Mouse (Mus musculus): ENCODE data around the gene Polr1b.

Gene Polr1b

DNA sequence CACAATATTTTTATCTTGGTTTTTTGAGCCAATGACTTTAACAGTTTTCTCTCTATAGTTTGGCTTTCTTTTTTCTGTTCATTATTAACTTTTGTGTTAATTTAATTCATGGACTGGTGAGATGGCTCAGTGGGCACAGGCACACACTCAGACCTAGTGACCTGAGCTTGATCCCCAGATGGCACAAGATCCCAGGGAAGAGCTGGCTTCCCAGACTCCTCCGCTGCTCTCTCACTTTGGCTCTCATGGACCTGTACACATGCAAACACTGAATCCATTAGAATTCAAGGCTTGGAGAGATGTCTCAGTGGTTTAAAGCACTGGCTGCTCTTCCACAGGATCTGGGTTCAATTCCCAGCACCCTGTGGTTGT, 15.6 kb downstream of the Polr1b start:
- no peak for DNase-seq (ENCODE audit: low spot score in 2 of 2)

- no peak for DNase-seq (ENCODE audit: low spot score in 2 of 2)
These were observed 17.3 kb downstream of the Polr1b start for GRCm38 (mm10) chr2:129118061-129118460.

GRCm38 (mm10) chr2:129121986-129122385, 21.2 kb downstream of the Polr1b start:
- no peak for DNase-seq (ENCODE audit: low spot score in 2 of 2)

DNA sequence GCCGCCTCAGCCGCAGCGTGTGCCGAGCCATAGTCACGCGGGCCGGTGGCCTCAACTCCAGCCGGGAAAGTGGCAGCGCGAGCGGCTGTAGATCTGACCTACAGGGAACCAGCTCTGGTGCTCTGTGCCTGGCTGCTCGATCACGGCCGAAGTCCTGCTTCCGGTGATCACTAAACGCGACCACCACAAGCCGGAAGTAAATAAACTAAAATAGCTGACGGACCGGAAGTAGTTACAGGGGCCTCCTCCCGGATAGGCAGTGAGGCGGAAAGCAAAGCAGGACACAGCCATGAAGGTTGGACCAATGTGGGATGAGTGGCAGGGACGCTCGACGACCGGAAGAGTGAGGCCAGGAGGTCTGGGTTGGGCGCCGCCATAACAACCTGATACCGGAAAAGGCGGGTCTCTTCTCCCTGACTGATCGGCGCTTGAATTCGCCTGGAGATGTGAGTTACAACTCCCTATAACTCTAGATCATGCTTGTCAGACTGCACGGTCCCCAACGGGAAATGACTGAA, 28.7 kb downstream of the Polr1b start, which contains the start of gene Chchd5:
Gene Chchd5 (plus strand): TSS at position 289 of the 518 bp plus-strand sequence.
- DNase-seq (ENCODE audit: low spot score in 2 of 2): peak; percentile 93 to 97

- peak; percentile 22 to 24 for DNase-seq (ENCODE audit: low spot score in 2 of 2)
These were observed 29.3 kb downstream of the Polr1b start for GRCm38 (mm10) chr2:129129987-129130545.

DNA sequence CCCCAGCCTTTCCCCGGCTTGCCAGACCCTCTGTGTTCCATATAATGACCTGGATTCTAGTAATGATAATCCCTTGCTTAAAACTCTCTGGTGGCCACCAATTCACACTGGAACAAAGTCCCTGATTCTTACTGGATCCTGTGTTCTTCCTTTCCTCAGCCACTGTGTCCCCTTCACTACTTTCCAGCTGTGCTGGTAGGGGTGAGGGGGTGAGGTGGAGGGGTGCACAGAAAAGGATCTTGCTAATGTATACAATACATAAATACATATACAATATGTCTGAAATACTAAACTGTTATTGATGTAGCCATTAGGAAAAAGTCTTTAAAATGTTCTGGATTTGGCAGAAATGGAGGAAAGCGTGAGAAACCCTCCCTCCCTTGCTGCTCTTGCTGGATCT, 30.0 kb downstream of the Polr1b start:
- no peak for DNase-seq (ENCODE audit: low spot score in 2 of 2)

DNA sequence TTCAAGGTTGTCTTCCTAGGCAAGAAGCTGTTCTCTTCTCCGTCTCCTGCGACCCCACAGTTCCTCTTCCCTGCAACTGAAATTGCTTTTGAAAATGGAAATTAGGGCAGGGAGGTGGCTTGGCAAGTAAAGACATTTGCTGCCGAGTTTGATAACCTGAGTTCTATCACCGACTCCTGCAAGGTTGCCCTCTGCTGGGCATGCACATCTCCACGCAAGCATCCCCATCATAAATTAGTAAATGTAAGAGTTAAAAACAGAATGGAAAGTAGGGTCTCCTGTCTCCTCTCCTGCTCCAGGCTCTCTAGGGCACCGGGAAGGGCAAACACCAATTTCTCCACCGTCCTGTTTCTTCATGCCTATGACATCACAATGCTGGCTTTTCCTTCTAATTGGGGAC, 31.4 kb downstream of the Polr1b start:
- no peak for DNase-seq (ENCODE audit: low spot score in 2 of 2)

GRCm38 (mm10) chr2:129133006-129133805, 32.4 kb downstream of the Polr1b start:
- DNase-seq (ENCODE audit: low spot score in 2 of 2): peak; percentile 73 to 76

DNA sequence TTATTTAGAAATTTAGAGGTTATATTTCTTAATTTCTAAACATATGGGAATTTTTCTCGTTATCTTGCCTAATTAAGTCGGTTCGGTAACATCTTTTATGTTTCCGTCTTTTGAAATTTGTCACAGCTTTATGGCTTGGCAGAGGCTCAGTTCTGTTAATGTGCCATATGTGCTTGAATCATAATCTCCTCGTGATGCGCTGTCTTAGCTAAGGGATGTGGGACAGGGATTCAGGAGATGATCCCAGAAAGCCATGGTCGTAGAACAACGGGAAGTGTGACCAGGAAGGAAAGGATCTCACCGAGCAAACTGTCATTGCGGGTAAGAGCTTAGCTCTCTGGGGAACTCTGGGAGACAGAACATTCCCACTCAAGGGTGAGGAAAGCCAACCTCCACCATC, 39.1 kb downstream of the Polr1b start:
- peak; percentile 31 to 73 for DNase-seq (ENCODE audit: low spot score in 2 of 2)

- no peak for DNase-seq (ENCODE audit: low spot score in 2 of 2)
These were observed 48.0 kb downstream of the Polr1b start for GRCm38 (mm10) chr2:129148836-129149235.

DNA sequence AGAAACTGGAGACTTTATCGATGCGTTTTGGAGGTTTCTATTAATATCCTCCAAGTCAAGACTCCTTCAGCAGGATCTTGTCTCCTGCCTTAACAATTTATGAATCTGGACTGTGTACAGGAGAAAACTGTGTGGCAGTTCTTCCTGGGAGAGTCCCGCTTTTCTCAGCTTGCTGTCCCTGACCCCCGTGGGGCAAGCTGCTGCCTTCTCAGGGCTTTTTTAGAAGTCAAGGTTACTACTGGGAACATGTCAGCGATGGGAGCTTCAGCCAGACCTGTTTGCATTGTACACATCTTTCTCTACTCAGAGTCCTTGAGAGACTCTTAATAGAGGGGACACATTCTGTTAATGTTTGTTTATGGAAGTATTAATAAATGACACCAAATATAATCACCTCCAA, 49.6 kb downstream of the Polr1b start:
- no peak for DNase-seq (ENCODE audit: low spot score in 2 of 2)

DNA sequence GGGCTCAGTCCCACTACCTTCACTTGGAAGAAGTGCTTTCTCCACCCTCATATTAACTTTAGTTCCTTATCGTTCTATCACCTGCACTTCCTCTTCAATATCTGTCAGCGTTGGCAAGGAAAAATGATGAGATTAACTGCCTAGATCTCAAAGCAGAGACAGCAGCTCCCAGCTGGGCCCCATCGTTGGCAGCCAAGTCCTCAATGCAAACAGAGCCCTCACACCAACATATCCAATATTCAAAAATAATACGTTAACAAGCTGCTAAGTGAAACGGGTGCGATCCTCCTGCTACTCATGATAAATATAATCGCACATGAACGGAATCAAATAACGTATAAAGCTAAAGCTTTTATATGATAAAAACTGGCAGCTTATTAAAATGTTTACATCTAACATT, 50.3 kb downstream of the Polr1b start:
- no peak for DNase-seq (ENCODE audit: low spot score in 2 of 2)

DNA sequence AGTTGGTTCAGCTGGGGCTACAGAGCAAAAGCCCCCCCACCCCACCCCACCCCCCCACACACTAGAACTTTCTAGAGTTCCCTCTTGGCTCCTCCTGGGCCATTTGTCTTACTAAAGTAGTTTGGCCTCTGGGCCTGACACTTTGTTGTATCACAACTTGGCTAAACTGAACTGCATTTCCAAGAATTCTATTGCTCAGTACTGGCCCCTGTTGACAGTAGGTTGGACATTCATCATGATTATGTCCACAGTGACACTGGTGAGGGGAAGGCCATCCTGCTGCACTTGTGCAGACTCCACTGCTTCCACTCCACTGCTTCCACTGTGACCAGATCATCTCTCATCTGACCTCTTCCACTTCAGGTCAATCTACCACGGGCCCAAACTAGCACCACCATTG, 52.0 kb downstream of the Polr1b start:
- no peak for DNase-seq (ENCODE audit: low spot score in 2 of 2)

GRCm38 (mm10) chr2:129164815-129165214, 64.0 kb downstream of the Polr1b start:
- DNase-seq (ENCODE audit: low spot score in 2 of 2): no peak

- no peak for DNase-seq (ENCODE audit: low spot score in 2 of 2)
These were observed 66.0 kb downstream of the Polr1b start for GRCm38 (mm10) chr2:129166466-129167463.

GRCm38 (mm10) chr2:129173386-129173785, 72.6 kb downstream of the Polr1b start:
- no peak for DNase-seq (ENCODE audit: low spot score in 2 of 2)

- DNase-seq (ENCODE audit: low spot score in 2 of 2): peak; percentile 44 to 67
These were observed 73.7 kb downstream of the Polr1b start for GRCm38 (mm10) chr2:129174474-129174873.

DNA sequence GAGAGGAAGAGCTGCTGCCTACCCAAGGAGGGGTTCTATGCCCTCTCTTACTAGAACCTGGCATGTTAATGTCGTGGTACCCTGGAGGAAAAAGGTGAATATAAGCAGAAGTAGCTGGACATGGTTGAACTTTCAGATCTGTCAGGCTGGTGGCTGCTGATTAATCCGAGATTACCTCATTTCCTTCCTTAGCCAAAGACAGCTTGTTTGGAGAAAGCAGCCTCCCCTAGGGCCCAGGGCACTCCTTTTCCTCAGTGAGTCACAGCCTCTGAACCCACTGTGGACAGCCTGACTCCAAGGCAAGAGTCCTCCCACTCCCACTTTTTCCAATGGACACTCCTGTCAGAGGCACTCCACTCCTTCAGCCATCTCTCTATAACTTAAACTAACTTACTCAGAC, 74.8 kb downstream of the Polr1b start:
- no peak for DNase-seq (ENCODE audit: low spot score in 2 of 2)

Measured in frontal cortex, postnatal 36 days (tissue).